Mouse (Mus musculus): ENCODE measurements around the gene Syt17. TPM values are rescaled to one million over a fixed set of nuclear protein-coding genes. Genes with fewer than 3 reads are reported as not detected.

Syt17 gene
- total and polyA plus RNA-seq, 3 experiments, result not detected

GRCm38 (mm10) chr7:118468060-118468459, 20.0 kb upstream of the Syt17 start:
- H3K27ac ChIP-seq (ENCODE audit: insufficient read depth, low read depth), result no peak overlapping the region
- H3K79me2 ChIP-seq (replicated peaks; ENCODE audit: control insufficient read depth, extremely low read depth, insufficient read depth, poor library complexity, severe bottlenecking), result no peaks in the 10 kb centered on the region
- no peak overlapping the region for H3K9ac ChIP-seq (ENCODE audit: insufficient read depth, low read depth)
- peaks cover 2 to 11% of the 10 kb centered on the region in 2 experiments; a peak in 3 of 4 replicates for H3K4me1 ChIP-seq (ENCODE audit: control insufficient read depth in 1 of 2, insufficient read depth in 2 of 2)
- dilution Hi-C loops (cut with MboI; ENCODE audit: extremely low pct_ligation_motif_present, extremely low pct_unique_long_range_greater_than_20kb, low sequenced_read_pairs) (no loop called here), in situ Hi-C loops (cut with MboI; ENCODE audit: low pct_ligation_motif_present, low pct_unique_long_range_greater_than_20kb, low sequenced_read_pairs) (no loop called here)
- TF ChIP-seq BHLHE40 (IDR thresholded peaks at IDR 0.05; ENCODE audit: low read depth, low read length) (no peak), MAX (IDR thresholded peaks at IDR 0.05; ENCODE audit: low read length) (no peak), TCF12 (IDR thresholded peaks at IDR 0.05; ENCODE audit: low read depth, low read length) (no peak), EP300 (IDR thresholded peaks at IDR 0.05; ENCODE audit: low read length) (no peak), ELF1 (IDR thresholded peaks at IDR 0.05; ENCODE audit: low read depth, low read length) (no peak), POLR2A (IDR thresholded peaks at IDR 0.05; ENCODE audit: low read depth, low read length) (no peak), JUN (IDR thresholded peaks at IDR 0.05; ENCODE audit: insufficient read depth, low read depth, low read length) (no peak), ETS1 (conservative IDR thresholded peaks at IDR 0.05; ENCODE audit: low read depth, low read length) (no peak), MXI1 (IDR thresholded peaks at IDR 0.05; ENCODE audit: low read depth, low read length) (no peak), MAZ (IDR thresholded peaks at IDR 0.05; ENCODE audit: low read depth, low read length) (no peak), ZC3H11A (IDR thresholded peaks at IDR 0.05; ENCODE audit: low read depth, low read length) (no peak), NRF1 (IDR thresholded peaks at IDR 0.05; ENCODE audit: low read depth, low read length) (no peak), E2F4 (IDR thresholded peaks at IDR 0.05; ENCODE audit: insufficient replicate concordance, low read depth, low read length) (no peak), ZMIZ1 (IDR thresholded peaks at IDR 0.05; ENCODE audit: low read depth, low read length) (no peak), KAT2A (IDR thresholded peaks at IDR 0.05; ENCODE audit: insufficient replicate concordance, low read length) (no peak)
- peaks cover 2% of the 10 kb centered on the region for H3K27me3 ChIP-seq (replicated peaks)
- no peak overlapping the region for H3K4me3 ChIP-seq (replicated peaks in 1 of 3; ENCODE audit: low read depth in 2 of 3, low read length in 2 of 3, poor library complexity in 1 of 3)
- H3K9me3 ChIP-seq (replicated peaks; ENCODE audit: low read length), result peaks cover 2% of the 10 kb centered on the region
- no peak for DNase-seq (ENCODE audit: extremely low read depth)
- H3K36me3 ChIP-seq (replicated peaks in 1 of 2; ENCODE audit: control insufficient read depth in 1 of 2, insufficient read depth in 1 of 2, low read length in 1 of 2), result no peaks in the 10 kb centered on the region
- H3K4me2 ChIP-seq (ENCODE audit: insufficient read depth, low read depth, poor library complexity, severe bottlenecking), result no peak overlapping the region

GRCm38 (mm10) chr7:118464432-118464831, 16.4 kb upstream of the Syt17 start:
- Histone ChIP-seq H3K4me2 (ENCODE audit: insufficient read depth, low read depth, poor library complexity, severe bottlenecking) (no peak overlapping the region), H3K9me3 (replicated peaks; ENCODE audit: low read length) (no peaks in the 10 kb centered on the region), H3K9ac (ENCODE audit: insufficient read depth, low read depth) (no peak overlapping the region), H3K79me2 (replicated peaks; ENCODE audit: control insufficient read depth, extremely low read depth, insufficient read depth, poor library complexity, severe bottlenecking) (no peaks in the 10 kb centered on the region), H3K4me1 (ENCODE audit: control insufficient read depth in 1 of 2, insufficient read depth in 2 of 2) (peaks cover 5 to 11% of the 10 kb centered on the region in 2 experiments; a peak in 3 of 4 replicates), H3K36me3 (replicated peaks in 1 of 2; ENCODE audit: control insufficient read depth in 1 of 2, insufficient read depth in 1 of 2, low read length in 1 of 2) (no peaks in the 10 kb centered on the region), H3K27ac (ENCODE audit: insufficient read depth, low read depth) (no peak overlapping the region), H3K27me3 (replicated peaks) (peaks cover 6% of the 10 kb centered on the region), H3K4me3 (replicated peaks in 1 of 3; ENCODE audit: low read depth in 2 of 3, low read length in 2 of 3, poor library complexity in 1 of 3) (no peak overlapping the region)
- dilution Hi-C loops (cut with MboI; ENCODE audit: extremely low pct_ligation_motif_present, extremely low pct_unique_long_range_greater_than_20kb, low sequenced_read_pairs) (no loop called here), in situ Hi-C loops (cut with MboI; ENCODE audit: low pct_ligation_motif_present, low pct_unique_long_range_greater_than_20kb, low sequenced_read_pairs) (no loop called here)
- no peak for DNase-seq (ENCODE audit: extremely low read depth)
- no peak for TF ChIP-seq TBP (conservative IDR thresholded peaks at IDR 0.05; ENCODE audit: low read depth, low read length)
- no peak for TF ChIP-seq KAT2A (IDR thresholded peaks at IDR 0.05; ENCODE audit: insufficient replicate concordance, low read length)
- TF ChIP-seq CTCF (conservative IDR thresholded peaks at IDR 0.05 in 1 of 2, IDR thresholded peaks at IDR 0.05 in 1 of 2; ENCODE audit: low read depth in 2 of 2, low read length in 2 of 2), result no peak
- TF ChIP-seq NRF1 (IDR thresholded peaks at IDR 0.05; ENCODE audit: low read depth, low read length), result no peak
- no peak for TF ChIP-seq CHD1 (IDR thresholded peaks at IDR 0.05; ENCODE audit: low read depth, low read length)
